Mouse (Mus musculus): ENCODE results near the gene Jmy. TPM values are rescaled to one million over a fixed set of nuclear protein-coding genes. Genes with fewer than 3 reads are reported as not detected.

Gene Jmy
- 13.0 and 13.4 TPM in 2 replicates for polyA plus RNA-seq (2011; ENCODE audit: insufficient read depth, insufficient read length, low read depth, missing spikeins)

DNA sequence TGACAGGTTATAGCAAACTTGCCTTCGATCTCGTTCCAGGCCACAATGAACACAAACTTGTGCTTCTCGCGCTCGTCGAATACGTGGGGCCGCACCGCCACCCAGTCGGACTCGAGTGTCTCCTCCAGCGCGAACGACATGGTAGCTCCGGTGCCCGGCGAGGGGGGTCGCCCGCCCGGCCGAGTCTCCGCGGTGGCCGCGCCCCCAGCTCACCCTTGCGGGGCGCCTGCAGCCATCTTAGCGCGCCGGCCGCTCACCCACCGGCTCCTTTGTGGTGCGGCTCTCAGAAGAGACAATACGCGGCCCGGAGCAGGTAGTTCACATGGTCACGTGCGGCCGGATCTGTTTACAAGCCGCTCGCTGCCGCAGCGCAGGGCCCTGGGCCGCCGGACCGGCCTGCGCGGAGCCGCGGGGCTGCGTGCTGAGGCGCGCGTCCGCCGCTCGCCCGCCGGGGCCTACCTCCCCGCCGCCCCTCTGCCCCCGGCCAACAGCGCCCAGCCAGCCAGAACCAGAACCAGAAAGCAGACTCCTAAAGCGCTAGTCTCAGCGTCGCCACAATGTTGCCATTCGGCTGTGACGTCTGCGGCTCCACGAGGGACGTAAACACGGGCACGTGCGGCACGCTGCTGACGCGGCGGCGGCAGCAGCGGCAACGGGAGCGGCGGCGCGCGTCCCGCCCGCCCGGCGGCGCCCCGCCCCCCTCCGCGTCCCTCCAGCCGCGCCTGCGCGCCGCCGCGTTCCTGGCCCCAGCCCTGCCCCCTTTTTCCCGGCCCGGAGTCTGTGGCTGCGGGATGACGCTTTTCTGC is at the start of gene Jmy:
Gene Jmy (minus strand): TSS at position 642 of the 806 bp plus-strand sequence.
- Histone ChIP-seq H3K4me1 (ENCODE audit: control insufficient read depth, insufficient read depth, low read length) (no peaks in the 10 kb centered on the region), H3K27me3 (ENCODE audit: control insufficient read depth, insufficient read depth, low read length, poor library complexity, severe bottlenecking) (no peaks in the 10 kb centered on the region), H3K4me3 (ENCODE audit: low read depth, low read length) (peak within 1 kb of the TSS; percentile 96), H3K36me3 (ENCODE audit: control insufficient read depth, insufficient read depth, low read length, poor library complexity, severe bottlenecking) (no peaks in the 10 kb centered on the region), H3K9ac (ENCODE audit: low read depth, poor library complexity, severe bottlenecking) (peak within 1 kb of the TSS; percentile 75), H3K9me3 (replicated peaks; ENCODE audit: control insufficient read depth, insufficient read depth, low read length, poor library complexity, severe bottlenecking) (no peaks in the 10 kb centered on the region), H3K27ac (ENCODE audit: insufficient read depth, low read length) (peak within 1 kb of the TSS; percentile 40; the same call in 1 of the 2 replicates)
- peak; percentile 28 for TF ChIP-seq POLR2A (IDR thresholded peaks at IDR 0.05; ENCODE audit: insufficient read depth, low read length)
- no peak for TF ChIP-seq CTCF (IDR thresholded peaks at IDR 0.05; ENCODE audit: low read depth, low read length)

DNA sequence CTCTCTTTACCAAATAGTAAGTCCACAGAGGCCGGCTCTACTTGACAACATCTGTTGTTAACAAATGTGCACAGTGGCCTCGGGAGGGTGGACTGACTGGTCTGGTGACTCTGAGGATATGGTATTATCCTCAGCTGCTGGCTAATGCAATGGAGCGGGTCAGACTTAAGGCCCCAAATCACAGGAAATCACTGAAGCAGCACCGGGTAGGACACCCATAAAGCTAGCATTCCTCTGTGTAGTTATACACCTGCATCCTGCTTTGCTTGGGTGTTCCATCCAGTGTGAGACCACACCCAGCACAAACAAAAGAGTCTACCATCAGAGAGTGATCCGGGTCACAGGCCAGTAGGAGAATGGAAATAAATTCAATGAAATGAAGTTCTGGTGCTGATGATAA is 48.0 kb upstream of the Jmy start:
- TF ChIP-seq POLR2A (IDR thresholded peaks at IDR 0.05; ENCODE audit: insufficient read depth, low read length): no peak
- TF ChIP-seq EP300 (IDR thresholded peaks at IDR 0.05; ENCODE audit: insufficient read depth, low read depth, low read length): no peak
- H3K4me1 ChIP-seq (ENCODE audit: control insufficient read depth, insufficient read depth, low read length): no peaks in the 10 kb centered on the region
- H3K9ac ChIP-seq (ENCODE audit: low read depth, poor library complexity, severe bottlenecking): no peak overlapping the region
- no peak overlapping the region for H3K4me3 ChIP-seq (ENCODE audit: low read depth, low read length)
- no peaks in the 10 kb centered on the region for H3K36me3 ChIP-seq (ENCODE audit: control insufficient read depth, insufficient read depth, low read length, poor library complexity, severe bottlenecking)
- no peak overlapping the region for H3K27ac ChIP-seq (ENCODE audit: insufficient read depth, low read length)
- H3K27me3 ChIP-seq (ENCODE audit: control insufficient read depth, insufficient read depth, low read length, poor library complexity, severe bottlenecking): no peaks in the 10 kb centered on the region
- H3K9me3 ChIP-seq (replicated peaks; ENCODE audit: control insufficient read depth, insufficient read depth, low read length, poor library complexity, severe bottlenecking): no peaks in the 10 kb centered on the region

DNA sequence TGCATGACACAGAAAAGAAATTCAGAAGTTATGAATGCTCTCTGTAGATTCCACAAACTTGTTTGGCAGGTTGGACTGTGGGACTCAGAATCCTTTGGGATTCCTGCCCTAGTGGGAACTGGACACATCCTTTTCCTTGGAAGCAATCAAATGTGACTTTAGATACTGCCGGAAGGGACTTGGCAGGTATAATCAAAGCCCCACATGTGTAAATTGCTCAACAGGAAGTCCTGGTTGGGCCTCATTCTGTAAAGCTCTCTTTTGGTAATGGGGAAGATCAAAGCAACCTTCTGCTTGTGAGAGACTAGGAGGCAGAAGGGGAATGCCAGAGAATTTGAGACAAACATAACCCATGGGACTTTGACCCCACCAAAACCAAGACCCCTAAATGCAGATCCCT is 46.4 kb upstream of the Jmy start:
- no peaks in the 10 kb centered on the region for H3K36me3 ChIP-seq (ENCODE audit: control insufficient read depth, insufficient read depth, low read length, poor library complexity, severe bottlenecking)
- H3K9ac ChIP-seq (ENCODE audit: low read depth, poor library complexity, severe bottlenecking): no peak overlapping the region
- H3K4me3 ChIP-seq (ENCODE audit: low read depth, low read length): no peak overlapping the region
- no peak for TF ChIP-seq POLR2A (IDR thresholded peaks at IDR 0.05; ENCODE audit: insufficient read depth, low read length)
- TF ChIP-seq EP300 (IDR thresholded peaks at IDR 0.05; ENCODE audit: insufficient read depth, low read depth, low read length): no peak
- no peak for TF ChIP-seq CTCF (IDR thresholded peaks at IDR 0.05; ENCODE audit: low read depth, low read length)
- no peaks in the 10 kb centered on the region for H3K27me3 ChIP-seq (ENCODE audit: control insufficient read depth, insufficient read depth, low read length, poor library complexity, severe bottlenecking)
- no peaks in the 10 kb centered on the region for H3K9me3 ChIP-seq (replicated peaks; ENCODE audit: control insufficient read depth, insufficient read depth, low read length, poor library complexity, severe bottlenecking)
- no peak overlapping the region for H3K27ac ChIP-seq (ENCODE audit: insufficient read depth, low read length)
- H3K4me1 ChIP-seq (ENCODE audit: control insufficient read depth, insufficient read depth, low read length): no peaks in the 10 kb centered on the region

DNA sequence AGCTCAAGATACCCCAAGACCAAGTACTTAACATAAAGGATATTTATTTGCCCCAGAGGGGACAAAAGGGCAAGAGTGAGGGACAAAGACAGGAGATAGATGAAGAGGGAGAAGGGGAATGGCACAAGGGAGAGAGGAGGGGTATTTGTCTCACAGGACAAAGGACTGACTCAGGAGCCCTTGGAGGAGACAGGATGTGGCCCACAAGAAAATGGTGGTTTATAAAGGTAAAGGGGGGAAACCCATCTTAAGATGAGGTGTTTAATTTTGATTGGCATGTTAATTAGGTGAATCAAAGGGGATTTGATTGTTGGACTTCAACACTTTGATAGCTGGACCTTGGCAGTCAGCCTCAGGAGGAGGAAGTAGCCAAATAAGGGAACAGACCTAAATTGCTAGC is 44.7 kb upstream of the Jmy start:
- no peak for TF ChIP-seq CTCF (IDR thresholded peaks at IDR 0.05; ENCODE audit: low read depth, low read length)
- no peak for TF ChIP-seq EP300 (IDR thresholded peaks at IDR 0.05; ENCODE audit: insufficient read depth, low read depth, low read length)
- TF ChIP-seq POLR2A (IDR thresholded peaks at IDR 0.05; ENCODE audit: insufficient read depth, low read length): no peak
- Histone ChIP-seq H3K9ac (ENCODE audit: low read depth, poor library complexity, severe bottlenecking) (no peak overlapping the region), H3K36me3 (ENCODE audit: control insufficient read depth, insufficient read depth, low read length, poor library complexity, severe bottlenecking) (no peaks in the 10 kb centered on the region), H3K4me3 (ENCODE audit: low read depth, low read length) (no peak overlapping the region), H3K27me3 (ENCODE audit: control insufficient read depth, insufficient read depth, low read length, poor library complexity, severe bottlenecking) (no peaks in the 10 kb centered on the region), H3K27ac (ENCODE audit: insufficient read depth, low read length) (no peak overlapping the region), H3K9me3 (replicated peaks; ENCODE audit: control insufficient read depth, insufficient read depth, low read length, poor library complexity, severe bottlenecking) (peaks cover 4% of the 10 kb centered on the region; the same call in 1 of the 2 replicates), H3K4me1 (ENCODE audit: control insufficient read depth, insufficient read depth, low read length) (no peaks in the 10 kb centered on the region)

DNA sequence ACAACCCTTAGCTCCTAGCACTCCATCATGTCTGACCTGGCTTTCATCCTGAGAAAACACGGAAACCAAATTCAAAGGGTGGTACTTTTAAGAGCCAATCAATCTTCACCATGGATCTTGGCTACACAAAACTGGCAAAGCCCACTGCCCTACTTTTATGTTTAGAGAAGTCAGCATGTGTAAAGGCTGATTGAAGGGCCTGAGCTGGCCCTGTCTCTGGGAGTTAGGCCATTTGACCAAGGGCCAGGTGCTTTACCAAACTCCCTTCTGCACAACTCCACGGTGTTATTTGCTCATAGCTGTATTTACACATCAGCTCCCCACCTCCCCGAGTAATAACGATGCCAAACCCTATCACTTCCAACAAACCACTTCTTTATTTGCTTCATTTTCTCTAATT is 39.7 kb upstream of the Jmy start:
- H3K27me3 ChIP-seq (ENCODE audit: control insufficient read depth, insufficient read depth, low read length, poor library complexity, severe bottlenecking): no peaks in the 10 kb centered on the region
- TF ChIP-seq EP300 (IDR thresholded peaks at IDR 0.05; ENCODE audit: insufficient read depth, low read depth, low read length) (no peak), CTCF (IDR thresholded peaks at IDR 0.05; ENCODE audit: low read depth, low read length) (no peak)

DNA sequence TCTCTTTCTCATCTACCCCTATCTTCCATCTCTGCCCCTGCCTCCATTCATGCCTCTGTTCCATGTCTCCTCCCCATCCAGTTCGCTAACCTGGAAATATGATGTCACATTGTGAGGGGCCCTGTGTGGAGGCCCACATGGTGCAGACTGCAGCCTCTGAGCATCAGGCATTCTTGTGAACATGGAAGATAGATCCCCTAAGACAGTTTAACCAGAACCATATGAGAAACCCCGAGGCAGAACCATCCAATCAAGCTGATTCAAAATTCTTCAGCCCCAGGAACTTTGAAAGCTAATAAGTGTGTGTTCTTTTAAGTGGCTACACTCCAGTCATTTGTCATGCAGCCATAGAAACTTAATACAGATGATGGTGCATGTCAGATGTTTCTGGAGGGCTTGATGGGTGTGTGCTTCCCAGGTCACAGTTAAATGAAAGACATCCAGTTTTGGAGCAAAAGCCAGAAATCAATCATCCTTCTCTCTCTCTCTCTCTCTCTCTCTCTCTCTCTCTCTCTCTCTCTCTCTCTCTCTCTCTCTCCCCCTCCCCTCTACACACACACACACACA is 19.2 kb upstream of the Jmy start:
- no peak overlapping the region for H3K4me3 ChIP-seq (ENCODE audit: low read depth, low read length)
- no peak for TF ChIP-seq CTCF (IDR thresholded peaks at IDR 0.05; ENCODE audit: low read depth, low read length)
- no peak for TF ChIP-seq EP300 (IDR thresholded peaks at IDR 0.05; ENCODE audit: insufficient read depth, low read depth, low read length)
- TF ChIP-seq POLR2A (IDR thresholded peaks at IDR 0.05; ENCODE audit: insufficient read depth, low read length): no peak
- no peaks in the 10 kb centered on the region for H3K9me3 ChIP-seq (replicated peaks; ENCODE audit: control insufficient read depth, insufficient read depth, low read length, poor library complexity, severe bottlenecking)
- H3K27me3 ChIP-seq (ENCODE audit: control insufficient read depth, insufficient read depth, low read length, poor library complexity, severe bottlenecking): no peaks in the 10 kb centered on the region
- no peak overlapping the region for H3K9ac ChIP-seq (ENCODE audit: low read depth, poor library complexity, severe bottlenecking)
- H3K36me3 ChIP-seq (ENCODE audit: control insufficient read depth, insufficient read depth, low read length, poor library complexity, severe bottlenecking): no peaks in the 10 kb centered on the region
- H3K27ac ChIP-seq (ENCODE audit: insufficient read depth, low read length): no peak overlapping the region
- no peaks in the 10 kb centered on the region for H3K4me1 ChIP-seq (ENCODE audit: control insufficient read depth, insufficient read depth, low read length)

More for the DNA sequence above, 39.7 kb upstream of the Jmy start:
- H3K9me3 ChIP-seq (replicated peaks; ENCODE audit: control insufficient read depth, insufficient read depth, low read length, poor library complexity, severe bottlenecking): peaks cover 19% of the 10 kb centered on the region
- no peak overlapping the region for H3K4me3 ChIP-seq (ENCODE audit: low read depth, low read length)
- H3K27ac ChIP-seq (ENCODE audit: insufficient read depth, low read length): no peak overlapping the region
- no peaks in the 10 kb centered on the region for H3K4me1 ChIP-seq (ENCODE audit: control insufficient read depth, insufficient read depth, low read length)
- no peaks in the 10 kb centered on the region for H3K36me3 ChIP-seq (ENCODE audit: control insufficient read depth, insufficient read depth, low read length, poor library complexity, severe bottlenecking)
- H3K9ac ChIP-seq (ENCODE audit: low read depth, poor library complexity, severe bottlenecking): no peak overlapping the region
